In genomic region chr13:68811185-68811584, GRCm38 (mm10) we compare ENCODE assay signal across 27 mouse cellular contexts.
"Had no signal": no experiment of that assay in that cellular context is flagged by ENCODE, and none has a peak within 500 bp of the region (broad histone marks: within the 10 kb centered on the region; RNA-seq: fewer than 3 reads in every experiment).

No protein-coding gene starts in this region.

- H3K27ac ChIP-seq: gastrocnemius, adult 2 months; heart, adult 2 months; heart, embryonic 13.5 days; heart, embryonic 15.5 days; hindbrain, embryonic 10.5 days; hindbrain, embryonic 12.5 days; hindbrain, embryonic 14.5 days; intestine, embryonic 15.5 days; left cerebral cortex, adult 2 months; limb, embryonic 10.5 days; limb, embryonic 12.5 days; liver, embryonic 13.5 days; liver, embryonic 15.5 days had no signal

- H3K4me3 ChIP-seq: gastrocnemius, adult 2 months; heart, adult 2 months; heart, embryonic 13.5 days; heart, embryonic 15.5 days; hindbrain, embryonic 10.5 days; hindbrain, embryonic 12.5 days; intestine, embryonic 15.5 days; layer of hippocampus, adult 2 months; left cerebral cortex, adult 2 months; limb, embryonic 10.5 days; limb, embryonic 12.5 days; liver, embryonic 13.5 days; liver, embryonic 15.5 days had no signal

- H3K27me3 ChIP-seq: heart, embryonic 13.5 days; heart, embryonic 15.5 days; hindbrain, embryonic 12.5 days; intestine, embryonic 15.5 days; limb, embryonic 12.5 days; liver, embryonic 13.5 days; liver, embryonic 15.5 days had no signal

- H3K9me3 ChIP-seq: heart, embryonic 13.5 days; heart, embryonic 15.5 days; hindbrain, embryonic 10.5 days; hindbrain, embryonic 12.5 days; intestine, embryonic 15.5 days; limb, embryonic 10.5 days; limb, embryonic 12.5 days; liver, embryonic 13.5 days; liver, embryonic 15.5 days had no signal

- DNase-seq: gastrocnemius, adult 2 months; gastrocnemius, postnatal 10 days; gastrocnemius, postnatal 25 days; heart, adult 2 months; heart, postnatal 14 days; heart, postnatal 4 days; kidney, adult 2 months; kidney, adult 9 months; kidney, postnatal 4 days; liver; liver, embryonic 13.5 days had no signal

- H3K36me3 ChIP-seq: heart, embryonic 13.5 days; heart, embryonic 15.5 days; hindbrain, embryonic 10.5 days; hindbrain, embryonic 12.5 days; intestine, embryonic 15.5 days; limb, embryonic 10.5 days; limb, embryonic 12.5 days; liver, embryonic 13.5 days; liver, embryonic 15.5 days had no signal

- ATAC-seq: hindbrain, embryonic 16.5 days; inflammation-experienced regulatory T-cells, adult 6 months; intestine, embryonic 15.5 days; intestine, postnatal 0 days had no signal

- H3K4me2 ChIP-seq: heart, embryonic 11.5 days; heart, embryonic 13.5 days; heart, embryonic 15.5 days; hindbrain, embryonic 12.5 days; hindbrain, embryonic 14.5 days; intestine, embryonic 15.5 days; limb, embryonic 12.5 days; liver, embryonic 11.5 days; liver, embryonic 13.5 days; liver, embryonic 15.5 days had no signal

- H3K9ac ChIP-seq: heart, embryonic 13.5 days; heart, embryonic 15.5 days; hindbrain, embryonic 12.5 days; hindbrain, embryonic 14.5 days; intestine, embryonic 15.5 days; limb, embryonic 12.5 days; liver, embryonic 13.5 days; liver, embryonic 15.5 days had no signal

- H3K4me1 ChIP-seq: heart, embryonic 13.5 days; heart, embryonic 15.5 days; hindbrain, embryonic 10.5 days; hindbrain, embryonic 12.5 days; intestine, embryonic 15.5 days; limb, embryonic 10.5 days; limb, embryonic 12.5 days; liver, embryonic 13.5 days; liver, embryonic 15.5 days had no signal
